Mouse (Mus musculus) erythroblast, adult 5-6 weeks (primary cell): Measurements from ENCODE around the gene Fam214a. TPM values are rescaled to one million over a fixed set of nuclear protein-coding genes. Genes with fewer than 3 reads are reported as not detected.

ENCODE experiments used
- ATAC-seq: replicated peaks from 2 replicates; pipeline ENCODE4 v1.8.0; 2016; ENCODE audit warnings: moderate number of reproducible peaks, mild to moderate bottlenecking, moderate TSS enrichment, inconsistent platforms; ENCODE audit not compliant: poor library complexity, low FRiP score, severe bottlenecking
- total RNA-seq, 2 experiments: library from RNA; stranded (forward) in 1 of 2; stranded (reverse) in 1 of 2; fragments of 150-400 nt in 1 of 2; fragments of 200-764, 138-1000 nt in 1 of 2; gene quantifications; 2 replicates each; pipeline versions ENCODE4 v1.2.3 to v1.2.4; 2015 to 2017; ENCODE audit warnings: low replicate concordance in 2 of 2

Fam214a gene
- total RNA-seq, 2 experiments from 2014 or later = 2.8 to 3.8 TPM

DNA sequence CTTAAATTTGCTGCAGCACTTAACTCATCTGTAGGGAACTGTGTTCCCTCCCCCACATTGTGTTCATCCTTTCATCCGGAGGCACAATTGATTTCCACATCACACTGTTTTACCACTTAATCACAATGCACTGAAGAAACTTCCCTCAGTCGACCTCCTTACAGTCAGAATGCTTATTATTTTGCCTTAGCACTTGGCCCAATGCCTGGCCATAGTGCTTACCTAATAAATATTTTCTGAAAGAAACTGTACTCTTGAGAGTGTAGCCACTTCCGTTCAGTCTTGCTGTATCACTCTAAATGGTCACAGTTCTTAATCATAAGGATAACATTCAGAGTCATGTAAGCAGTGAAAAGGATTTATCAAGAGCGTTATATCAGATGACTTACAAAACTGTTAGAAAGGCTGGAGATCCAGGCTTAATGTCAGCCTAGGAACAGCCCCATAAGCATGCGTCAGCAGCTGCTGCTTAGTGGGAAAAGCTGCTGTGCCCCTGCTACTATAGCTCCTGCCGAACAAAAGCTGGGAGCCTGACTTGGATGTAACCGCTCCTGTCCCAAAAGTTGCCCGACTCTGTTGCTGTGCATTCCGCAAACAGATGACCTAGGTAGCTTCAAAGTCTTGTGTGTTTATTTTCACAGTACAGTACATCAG lies 112.1 kb downstream of the Fam214a start:
- no peak for ATAC-seq

- ATAC-seq = peak; percentile 29; the same call in 1 of the 2 replicates
Measured at GRCm38 (mm10) chr9:75070457-75071028, 117.9 kb downstream of the Fam214a start, which contains the start of gene Myo5a. Gene Myo5a (plus strand): TSS chr9:75071015.

DNA sequence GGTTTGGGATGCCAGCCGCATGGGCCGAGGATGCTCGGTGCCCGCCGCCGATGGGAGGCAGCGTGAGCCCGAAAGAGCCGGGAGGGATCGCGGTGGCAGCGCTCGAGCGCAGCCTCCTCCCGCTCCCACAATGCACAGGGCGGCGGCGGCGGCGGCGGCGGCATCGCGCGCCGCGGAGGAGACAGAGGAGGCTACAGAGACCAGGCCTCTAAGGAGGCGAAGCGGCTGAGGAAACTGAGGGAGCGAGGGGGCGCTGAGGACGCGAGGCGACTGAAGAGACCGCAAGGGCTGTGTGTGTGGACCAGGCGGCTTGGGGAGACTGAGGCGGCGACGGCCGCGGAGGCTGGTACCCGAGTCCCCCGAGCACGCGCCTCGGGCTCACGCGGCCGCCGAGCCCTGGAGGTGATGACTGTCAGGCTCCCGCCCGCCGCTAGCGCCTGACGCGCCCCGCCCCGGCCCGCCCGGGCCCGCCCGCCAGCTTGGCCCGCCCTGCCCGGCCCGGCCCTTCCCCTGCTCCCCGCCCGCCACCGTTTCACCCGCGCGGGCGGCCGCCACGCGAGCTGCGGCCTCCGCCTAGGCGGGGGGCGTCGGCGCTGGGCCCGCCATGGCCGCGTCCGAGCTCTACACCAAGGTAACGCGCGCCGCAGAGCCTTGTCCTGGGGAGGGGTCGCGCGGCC lies 118.5 kb downstream of the Fam214a start:
- peak; percentile 76 for ATAC-seq

DNA sequence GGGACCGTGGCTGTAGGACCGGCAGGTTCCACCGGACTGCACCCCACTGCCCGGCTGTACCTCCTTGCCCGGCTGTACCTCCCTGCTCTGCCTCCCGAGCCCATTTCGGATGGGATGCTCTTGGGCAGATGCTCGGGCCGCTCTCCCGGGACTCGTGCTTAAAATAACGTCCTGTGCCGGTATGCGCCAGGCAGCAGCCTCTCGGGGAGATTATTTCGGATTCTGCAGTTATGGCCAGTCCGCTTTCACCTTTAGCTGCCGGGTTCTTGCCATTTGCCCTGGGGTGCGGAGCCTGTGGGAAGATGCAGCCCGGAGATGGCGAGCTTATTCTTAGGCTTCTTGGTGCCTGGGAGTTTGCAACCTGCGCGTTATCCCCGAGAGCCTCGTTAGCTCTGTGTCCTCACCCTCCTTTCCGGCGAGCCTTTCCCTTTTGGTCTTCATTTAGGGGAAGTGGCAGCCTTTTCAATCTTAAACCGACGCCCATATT lies 119.1 kb downstream of the Fam214a start:
- ATAC-seq = peak; percentile 37; the same call in 1 of the 2 replicates

- ATAC-seq = no peak
Measured at GRCm38 (mm10) chr9:75072361-75072760, 119.7 kb downstream of the Fam214a start.

DNA sequence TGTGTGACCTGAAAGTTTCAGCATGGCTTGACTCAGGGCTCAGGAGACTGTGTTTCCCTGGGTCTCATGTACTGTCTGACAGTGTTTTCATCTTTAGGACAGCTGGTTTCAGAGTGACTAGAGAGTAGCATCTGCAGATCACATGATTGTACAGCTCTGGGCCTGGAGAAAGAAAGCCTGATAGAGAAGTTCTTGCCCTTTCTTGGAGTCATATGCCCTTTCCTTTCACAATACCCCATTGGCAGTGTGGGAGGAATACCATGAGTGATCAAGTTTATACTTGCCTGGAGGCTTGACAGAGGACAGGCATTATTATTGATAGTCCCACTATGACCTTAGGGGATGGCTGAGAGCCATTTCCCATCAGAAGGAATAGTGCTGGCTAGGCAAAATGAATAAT lies 124.5 kb downstream of the Fam214a start:
- ATAC-seq = no peak

Other genes starting within 250 kb of the Fam214a start
- not detected in 2 replicates for gene Onecut1, start 91.0 kb upstream of the Fam214a start, total RNA-seq (2015; ENCODE audit: low replicate concordance)
- not detected in 2 replicates for gene Onecut1, start 91.0 kb upstream of the Fam214a start, total RNA-seq (2017; ENCODE audit: low replicate concordance)
- gene Arpp19, start 84.7 kb downstream of the Fam214a start, total RNA-seq (2015; ENCODE audit: low replicate concordance) = 27.8 and 74.7 TPM in 2 replicates
- 30.8 and 55.2 TPM in 2 replicates for gene Arpp19, start 84.7 kb downstream of the Fam214a start, total RNA-seq (2017; ENCODE audit: low replicate concordance)
- gene Myo5a, start 118.1 kb downstream of the Fam214a start, total RNA-seq (2015; ENCODE audit: low replicate concordance) = 9.8 and 25.1 TPM in 2 replicates
- gene Myo5a, start 118.1 kb downstream of the Fam214a start, total RNA-seq (2017; ENCODE audit: low replicate concordance) = 18.3 and 27.9 TPM in 2 replicates